9 mouse cellular contexts compared by ENCODE assay signal in the genomic region with DNA sequence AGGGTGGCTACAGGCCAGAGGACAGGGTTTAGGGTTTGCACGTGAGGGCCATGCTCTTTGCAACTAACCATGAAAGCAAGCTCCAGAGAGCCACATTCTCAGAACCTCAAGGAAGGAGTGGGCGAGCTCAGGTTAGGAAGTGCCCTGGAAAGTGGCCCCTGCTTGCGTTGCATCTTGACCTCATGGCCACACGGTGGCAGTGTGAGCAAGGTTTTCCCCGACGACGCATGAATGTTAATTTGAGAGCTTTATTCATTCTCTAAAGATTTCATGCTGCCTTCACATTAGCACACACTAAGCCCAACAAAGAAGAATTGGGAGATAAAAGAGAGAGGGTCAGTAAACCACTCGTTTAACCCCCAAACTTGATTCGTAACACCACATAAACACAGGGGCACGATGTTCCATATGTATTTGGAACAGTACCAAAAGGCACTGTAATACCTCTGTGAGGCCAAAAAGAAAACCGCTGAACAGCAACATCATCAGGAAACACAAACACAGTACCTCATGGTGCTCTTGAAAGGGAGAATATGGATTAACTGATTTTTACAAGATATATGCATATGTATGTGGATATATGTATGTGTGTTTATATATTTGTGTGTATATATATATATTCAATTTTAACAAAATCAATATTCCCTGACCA. TPM values are rescaled to one million over a fixed set of nuclear protein-coding genes. Genes with fewer than 3 reads are reported as not detected.
A peak's percentile ranks its signal among the peaks of the same experiment; 100 is the strongest.
DNase-seq lines count a peak whose midpoint lies in the region; ATAC-seq and TF ChIP-seq lines count a peak whose summit lies in the region.
"Had no signal": no experiment of that assay in that cellular context is flagged by ENCODE, and none has a peak within 500 bp of the region (broad histone marks: within the 10 kb centered on the region; RNA-seq: fewer than 3 reads in every experiment).

No protein-coding gene starts in this region.

- H3K27ac ChIP-seq in forebrain, embryonic 10.5 days, result no peak overlapping the region
- no peak overlapping the region for H3K27ac ChIP-seq in lung, embryonic 16.5 days (ENCODE audit: low read length)
- no peak overlapping the region for H3K27ac ChIP-seq in olfactory bulb, adult 2 months (ENCODE audit: insufficient read depth, low read depth, low read length)
- H3K27ac ChIP-seq: macrophage had no signal

- H3K9ac ChIP-seq in lung, embryonic 16.5 days (ENCODE audit: low read length), result no peak overlapping the region

- 11% methylated on average over 11 of the region's 11 CpGs for WGBS in forebrain, embryonic 10.5 days
- WGBS in lung, embryonic 16.5 days, result 10% methylated on average over 11 of the region's 11 CpGs
- WGBS in olfactory bulb, adult 2 months, result 5% methylated on average over 11 of the region's 11 CpGs

- intact Hi-C loops in heart, postnatal 10 days (cut with DNase I), result loop anchor here (1.0 to 5.0 kb wide), 3 partner anchors 79 to 266 kb away; no protein-coding TSS in a partner anchor

- H3K4me3 ChIP-seq in G1E (ENCODE audit: low read depth, low read length), result no peak overlapping the region
- H3K4me3 ChIP-seq in forebrain, embryonic 10.5 days, result no peak overlapping the region
- H3K4me3 ChIP-seq in lung, embryonic 16.5 days (ENCODE audit: low read length), result no peak overlapping the region
- no peak overlapping the region for H3K4me3 ChIP-seq in olfactory bulb, adult 2 months (ENCODE audit: insufficient read depth, low read depth, low read length)

- no peak for TF ChIP-seq POLR2A in olfactory bulb, adult 2 months (IDR thresholded peaks at IDR 0.05; ENCODE audit: insufficient read depth, low read depth, low read length)

- ATAC-seq in G1E (ENCODE audit: extremely low read depth, insufficient number of reproducible peaks, low FRiP score, poor library complexity, severe bottlenecking), result no peak
- ATAC-seq in lung, embryonic 16.5 days (ENCODE audit: low read depth), result peak; percentile 64

- no peak overlapping the region for H3K4me2 ChIP-seq in lung, embryonic 16.5 days (ENCODE audit: low read depth, low read length)

- peak; percentile 5 for DNase-seq in G1E (ENCODE audit: low spot score)
- DNase-seq in c-Kit-negative CD71-positive TER-119-positive erythroid progenitor cells, embryonic 14.5 days (ENCODE audit: low read depth, low spot score), result peak; percentile 72
- peak; percentile 59 for DNase-seq in forebrain, embryonic 10.5 days (ENCODE audit: extremely low spot score, low spot score)
- DNase-seq in heart, postnatal 10 days, result peak; percentile 74 to 83
- DNase-seq in layer of hippocampus, adult 9-10 months (ENCODE audit: low spot score), result peak; percentile 50
- peak; percentile 66 for DNase-seq in thymus, postnatal 14 days

- TF ChIP-seq CTCF in G1E (IDR thresholded peaks at IDR 0.05; ENCODE audit: low read depth, low read length), result no peak
- TF ChIP-seq CTCF in olfactory bulb, adult 2 months (IDR thresholded peaks at IDR 0.05; ENCODE audit: insufficient read depth, low read depth, low read length), result peak; percentile 79

- H3K36me3 ChIP-seq in G1E (replicated peaks), result no peaks in the 10 kb centered on the region
- no peaks in the 10 kb centered on the region for H3K36me3 ChIP-seq in forebrain, embryonic 10.5 days (replicated peaks)
- no peaks in the 10 kb centered on the region for H3K36me3 ChIP-seq in lung, embryonic 16.5 days (ENCODE audit: control insufficient read depth, insufficient read depth, low read length)

- H3K27me3 ChIP-seq in G1E (ENCODE audit: insufficient read depth, low read length), result no peaks in the 10 kb centered on the region
- H3K27me3 ChIP-seq in forebrain, embryonic 10.5 days (ENCODE audit: poor library complexity, severe bottlenecking), result no peaks in the 10 kb centered on the region
- no peaks in the 10 kb centered on the region for H3K27me3 ChIP-seq in lung, embryonic 16.5 days (ENCODE audit: control insufficient read depth, insufficient read depth, low read depth, low read length)

- no peaks in the 10 kb centered on the region for H3K4me1 ChIP-seq in G1E (ENCODE audit: insufficient read depth, low read depth, low read length)
- H3K4me1 ChIP-seq in forebrain, embryonic 10.5 days, result no peaks in the 10 kb centered on the region
- H3K4me1 ChIP-seq in lung, embryonic 16.5 days (replicated peaks; ENCODE audit: control insufficient read depth, insufficient read depth, low read length), result no peaks in the 10 kb centered on the region
- H3K4me1 ChIP-seq in olfactory bulb, adult 2 months (ENCODE audit: control insufficient read depth, insufficient read depth, low read length), result peaks cover 3% of the 10 kb centered on the region; the same call in 1 of the 2 replicates

- peaks cover 22% of the 10 kb centered on the region for H3K9me3 ChIP-seq in G1E (replicated peaks)
- H3K9me3 ChIP-seq in forebrain, embryonic 10.5 days, result no peaks in the 10 kb centered on the region
- no peaks in the 10 kb centered on the region for H3K9me3 ChIP-seq in lung, embryonic 16.5 days (ENCODE audit: control insufficient read depth, low read length)

RNA-seq across cellular contexts. Expression of a gene that starts 41.0 kb away (rescaled TPM):
- total RNA-seq in G1E (2014; fragmentation: Nextera tagmentation) (42.1 TPM in 1 of 2 replicates, not detected in the other), G1E (2017) (0.05 TPM in 1 of 2 replicates, not detected in the other)
- polyA plus RNA-seq in G1E (2012), result not detected in 2 replicates
- polyA plus RNA-seq in forebrain, embryonic 10.5 days (2016; fragmentation: Nextera tagmentation; extraction: Ambion mirVana), result 63.5 and 67.3 TPM in 2 replicates
- 10 to 100 TPM; 10.7 to 13.0 TPM for total RNA-seq in heart, postnatal 10 days (2021)
- 119 and 140 TPM in 2 replicates for polyA plus RNA-seq in lung, embryonic 16.5 days (2015; fragmentation: Nextera tagmentation; extraction: Ambion mirVana)
- not detected in 2 replicates for polyA plus RNA-seq in olfactory bulb, adult 2 months (2012; ENCODE audit: insufficient read depth, insufficient read length, low replicate concordance, missing spikeins)

Comparison
In these comparisons a context has a peak if more than half of its experiments do, and no peak if none do; other contexts are left out.
1. DNase-seq: peak in every context shown above with its lines; median percentile 78 in heart, postnatal 10 days; 72 in c-Kit-negative CD71-positive TER-119-positive erythroid progenitor cells, embryonic 14.5 days; 66 in thymus, postnatal 14 days; 59 in forebrain, embryonic 10.5 days; 50 in layer of hippocampus, adult 9-10 months; 5 in G1E.